Mouse (Mus musculus): ENCODE measurements around the gene Gm35549.

DNA sequence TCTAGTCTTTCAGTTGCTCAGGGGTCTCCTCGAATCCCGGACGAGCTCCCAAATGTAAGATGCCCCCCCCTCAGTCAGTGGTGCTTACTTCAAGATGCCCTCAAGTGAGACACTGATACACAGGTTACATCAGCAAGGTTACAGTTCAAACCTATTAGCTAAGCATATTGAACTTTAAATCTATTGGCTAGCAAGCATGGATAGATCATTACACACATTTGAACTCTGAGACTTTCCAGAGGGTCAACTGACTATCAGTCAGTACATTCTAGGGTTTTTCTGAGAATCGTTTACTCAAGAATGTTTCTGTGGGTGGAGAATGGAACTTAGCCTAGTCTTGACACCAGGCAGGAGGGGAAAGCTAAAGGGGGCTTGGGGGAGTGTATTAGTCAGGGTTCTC lies 28.8 kb upstream of the Gm35549 start:
- TF ChIP-seq CTCF (IDR thresholded peaks at IDR 0.05; ENCODE audit: insufficient read depth, low read depth, low read length) (no peak), POLR2A (IDR thresholded peaks at IDR 0.05; ENCODE audit: insufficient read depth, low read depth, low read length) (no peak)
